Mouse (Mus musculus): Measurements from ENCODE around the gene Prr13. TPM values are rescaled to one million over a fixed set of nuclear protein-coding genes. Genes with fewer than 3 reads are reported as not detected.

Prr13 gene
- total RNA-seq, 4 experiments from 2014 or later, result 18.7 to 25.3 (median 22.0) TPM

- DNase-seq (ENCODE audit: low spot score), result no peak
Measured at GRCm38 (mm10) chr15:102460409-102460808, 1.6 kb downstream of the Prr13 start.

GRCm38 (mm10) chr15:102460971-102461370 lies 2.1 kb downstream of the Prr13 start:
- DNase-seq (ENCODE audit: low spot score), result peak; percentile 21

- DNase-seq (ENCODE audit: low spot score), result no peak
Measured at GRCm38 (mm10) chr15:102461430-102462075, 2.7 kb downstream of the Prr13 start.

- no peak for DNase-seq (ENCODE audit: low spot score)
Measured at GRCm38 (mm10) chr15:102463666-102464065, 4.8 kb downstream of the Prr13 start.

GRCm38 (mm10) chr15:102468675-102469370 lies 10.0 kb downstream of the Prr13 start:
- no peak for DNase-seq (ENCODE audit: low spot score)

- DNase-seq (ENCODE audit: low spot score), result peak; percentile 94
Measured at GRCm38 (mm10) chr15:102470183-102470604, 11.4 kb downstream of the Prr13 start, which contains the start of gene Pcbp2. Gene Pcbp2 (plus strand): TSS chr15:102470539.

GRCm38 (mm10) chr15:102470605-102471294 lies 11.9 kb downstream of the Prr13 start:
- peak; percentile 67 for DNase-seq (ENCODE audit: low spot score)

- peak; percentile 22 for DNase-seq (ENCODE audit: low spot score)
Measured at GRCm38 (mm10) chr15:102471295-102471645, 12.4 kb downstream of the Prr13 start.

GRCm38 (mm10) chr15:102471727-102472126 lies 12.9 kb downstream of the Prr13 start:
- DNase-seq (ENCODE audit: low spot score), result no peak

- no peak for DNase-seq (ENCODE audit: low spot score)
Measured at GRCm38 (mm10) chr15:102473246-102473645, 14.4 kb downstream of the Prr13 start.

GRCm38 (mm10) chr15:102474520-102474919 lies 15.7 kb downstream of the Prr13 start:
- no peak for DNase-seq (ENCODE audit: low spot score)

- DNase-seq (ENCODE audit: low spot score), result no peak
Measured at GRCm38 (mm10) chr15:102483136-102483535, 24.3 kb downstream of the Prr13 start.

GRCm38 (mm10) chr15:102485853-102486252 lies 27.0 kb downstream of the Prr13 start:
- DNase-seq (ENCODE audit: low spot score), result no peak

GRCm38 (mm10) chr15:102487664-102488063 lies 28.8 kb downstream of the Prr13 start:
- DNase-seq (ENCODE audit: low spot score), result no peak

- no peak for DNase-seq (ENCODE audit: low spot score)
Measured at GRCm38 (mm10) chr15:102498322-102498721, 39.5 kb downstream of the Prr13 start.

- no peak for DNase-seq (ENCODE audit: low spot score)
Measured at GRCm38 (mm10) chr15:102499370-102499769, 40.5 kb downstream of the Prr13 start.

- no peak for DNase-seq (ENCODE audit: low spot score)
Measured at GRCm38 (mm10) chr15:102499851-102500250, 41.0 kb downstream of the Prr13 start.

- no peak for DNase-seq (ENCODE audit: low spot score)
Measured at GRCm38 (mm10) chr15:102500479-102500878, 41.7 kb downstream of the Prr13 start.

- no peak for DNase-seq (ENCODE audit: low spot score)
Measured at GRCm38 (mm10) chr15:102501084-102501814, 42.4 kb downstream of the Prr13 start.

- DNase-seq (ENCODE audit: low spot score), result no peak
Measured at GRCm38 (mm10) chr15:102502254-102502840, 43.5 kb downstream of the Prr13 start.

GRCm38 (mm10) chr15:102503447-102503846 lies 44.6 kb downstream of the Prr13 start, which contains the start of gene Gm10337:
Gene Gm10337 (plus strand): TSS chr15:102503722.
- DNase-seq (ENCODE audit: low spot score), result no peak

All from heart, adult 8-10 months (tissue).